Mouse (Mus musculus): ENCODE results near the gene Pot1b. TPM values are rescaled to one million over a fixed set of nuclear protein-coding genes. Genes with fewer than 3 reads are reported as not detected.
A peak's percentile ranks its signal among the peaks of the same experiment; 100 is the strongest.

Gene Pot1b
- 1 to 10 TPM; 4.4 to 4.8 TPM for total RNA-seq (2021)

- peak; percentile 98 for DNase-seq
Measured at GRCm38 (mm10) chr17:55711984-55712811, at the start of gene Pot1b. TSS of gene Pot1b (minus strand) at chr17:55712628.

DNA sequence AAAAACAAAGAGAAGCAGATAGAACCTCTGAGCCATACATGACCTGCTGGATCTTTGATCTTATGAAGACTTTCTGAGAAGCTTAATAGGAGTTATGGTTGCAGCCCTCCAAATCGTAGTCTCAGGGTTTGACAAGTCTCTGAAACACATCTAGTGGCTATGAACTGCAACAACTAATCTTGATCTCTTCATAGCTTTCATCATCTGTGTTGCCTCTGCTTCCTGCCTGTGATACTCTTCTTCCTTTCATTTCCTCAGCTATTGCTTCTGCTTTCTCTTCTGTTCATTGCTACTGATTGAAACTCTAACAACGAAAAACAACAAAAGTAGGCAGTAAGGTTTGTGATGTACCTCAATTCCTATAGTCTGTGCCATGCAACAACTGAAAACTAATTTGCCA, 38.7 kb upstream of the Pot1b start:
- no peak for DNase-seq

GRCm38 (mm10) chr17:55749786-55750185, 37.4 kb upstream of the Pot1b start, which contains the start of gene Adgre4:
TSS of gene Adgre4 (plus strand) at chr17:55749984.
- DNase-seq: no peak

- no peak for DNase-seq
Measured at GRCm38 (mm10) chr17:55736675-55737074, 24.2 kb upstream of the Pot1b start.

- DNase-seq: no peak
Measured at GRCm38 (mm10) chr17:55726193-55726592, 13.8 kb upstream of the Pot1b start.

DNA sequence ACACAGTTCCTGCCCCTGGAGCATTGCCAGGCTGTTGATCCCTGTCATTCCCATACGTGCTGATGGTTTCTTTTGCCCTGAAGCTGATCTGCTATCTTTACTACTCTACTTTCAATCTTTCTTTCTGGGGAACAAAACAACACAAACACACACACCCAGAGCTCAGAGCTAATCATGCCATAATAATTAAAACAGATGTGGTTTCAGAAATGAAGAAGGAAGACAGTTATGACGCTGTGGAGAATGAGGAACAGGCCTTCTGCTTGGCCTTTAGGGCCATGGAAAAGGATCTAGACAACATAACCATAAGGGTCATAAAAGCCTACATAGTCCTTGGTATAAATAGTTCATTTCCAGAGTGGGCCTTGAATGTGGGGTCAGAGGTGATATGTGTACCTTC, 9.8 kb upstream of the Pot1b start:
- DNase-seq: no peak

- DNase-seq: no peak
Measured at GRCm38 (mm10) chr17:55721270-55721669, 8.8 kb upstream of the Pot1b start.

DNA sequence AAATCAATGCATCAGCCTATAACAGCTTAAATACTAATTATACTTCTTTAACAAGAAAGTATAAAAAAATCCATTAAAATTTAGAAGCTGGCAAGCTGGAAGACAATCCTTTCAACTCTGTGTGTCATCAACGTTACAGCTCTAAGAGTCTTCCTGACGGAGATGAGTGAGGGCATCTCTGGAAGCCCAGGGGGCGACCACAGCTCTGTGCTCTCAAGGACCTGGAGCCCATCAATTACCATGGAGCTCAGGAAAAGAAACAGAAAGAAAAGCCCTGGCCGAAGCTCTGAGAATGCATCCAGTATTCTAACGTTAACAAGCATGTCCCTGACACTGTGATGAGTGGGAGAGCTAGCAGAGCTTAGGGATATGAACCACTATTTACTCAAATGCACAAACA, 9.6 kb downstream of the Pot1b start:
- DNase-seq: no peak

DNA sequence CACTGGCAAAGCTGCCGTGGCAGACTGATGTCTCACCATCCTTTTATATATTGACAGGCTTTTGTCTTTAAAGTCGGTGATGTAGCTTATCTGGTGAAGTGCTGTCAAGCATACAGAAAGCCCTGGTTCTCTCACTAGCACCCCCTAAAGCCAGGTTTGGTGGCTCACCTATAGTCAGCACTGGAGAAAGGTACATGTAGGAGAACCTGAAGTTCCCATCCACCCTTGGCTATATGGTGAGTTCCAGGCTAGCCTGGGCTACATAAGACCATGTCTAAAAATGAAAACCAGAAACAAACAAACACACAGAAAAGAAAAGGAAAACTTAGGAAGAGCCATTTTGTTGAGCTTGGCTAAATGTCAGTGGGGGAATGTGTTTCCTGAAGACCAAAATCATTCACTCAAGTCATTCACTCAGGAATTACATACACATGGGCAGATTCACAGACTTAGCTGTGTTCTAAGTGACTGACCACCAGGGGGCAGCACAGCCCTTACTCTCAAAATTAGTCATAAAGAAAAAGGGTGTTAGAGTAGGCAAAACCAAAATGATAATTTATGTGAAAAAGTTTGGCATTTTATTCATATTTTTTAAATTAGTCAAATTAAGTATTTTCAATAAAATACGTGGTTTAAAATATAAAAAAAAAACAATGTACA, 10.1 kb downstream of the Pot1b start:
- peak; percentile 83 for DNase-seq

DNA sequence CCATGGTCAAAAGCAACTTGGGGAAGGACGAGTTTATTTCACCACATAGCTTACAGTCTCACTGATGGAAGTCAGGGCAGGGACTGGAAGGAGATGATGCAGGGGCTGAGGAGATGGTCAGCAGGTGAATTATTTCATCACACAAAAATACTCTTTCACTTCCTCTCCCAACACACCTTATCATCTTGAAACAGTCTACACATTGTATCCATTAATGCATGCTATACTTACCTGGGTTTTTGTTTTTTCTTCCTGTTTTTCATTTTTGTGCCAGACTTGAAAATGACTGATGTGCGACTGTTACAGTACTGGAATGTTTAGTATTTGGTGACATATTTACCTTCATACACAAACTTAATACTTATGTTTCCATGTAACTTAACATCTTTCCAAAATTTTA, 13.0 kb downstream of the Pot1b start:
- no peak for DNase-seq

DNA sequence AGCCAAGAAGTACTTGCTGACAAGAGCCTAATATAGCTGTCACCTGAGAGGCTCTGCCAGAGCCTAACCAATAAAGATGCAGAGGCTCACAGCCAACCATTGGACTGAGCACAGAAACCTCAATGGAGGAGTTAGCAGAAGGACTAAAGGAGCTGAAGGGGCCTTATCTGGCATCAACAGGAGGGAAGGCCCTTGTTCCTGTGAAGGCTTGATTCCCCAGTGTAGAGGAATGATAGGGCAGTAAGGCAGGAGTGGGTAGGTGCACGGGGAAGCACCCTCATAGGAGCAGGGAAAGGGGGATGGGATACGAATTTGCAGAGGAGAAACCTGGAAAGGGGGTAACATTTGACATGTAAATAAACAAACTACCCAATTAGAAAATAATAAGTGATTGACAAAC, 51.3 kb downstream of the Pot1b start:
- no peak for DNase-seq

DNA sequence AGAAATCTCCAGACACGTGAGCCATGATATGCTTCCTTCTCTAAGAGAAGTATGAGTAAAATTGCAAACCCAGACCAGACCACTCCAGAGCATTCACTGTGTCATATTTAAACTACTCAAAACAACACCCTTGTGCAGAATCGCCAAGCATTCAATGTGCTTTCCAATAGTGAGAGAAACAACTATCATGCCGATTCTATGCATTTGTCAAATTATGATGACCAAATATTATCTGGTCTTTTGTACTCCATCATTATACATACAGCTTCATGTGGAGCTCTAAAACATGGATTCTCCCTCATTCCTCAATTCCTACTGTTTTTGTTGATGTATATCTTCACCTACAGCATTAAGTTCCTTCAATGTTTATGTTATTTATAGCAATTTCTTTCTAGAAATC, 87.3 kb downstream of the Pot1b start, which contains the start of gene Vmn2r118:
Gene Vmn2r118, minus strand, starts transcription at position 101 of the 400 bp plus-strand sequence.
- DNase-seq: no peak

Other genes with a start within 250 kb of the Pot1b start
- gene Vmn2r118, start 87.4 kb downstream of the Pot1b start, total RNA-seq (2021): not detected
- gene Adgre4, start 37.4 kb upstream of the Pot1b start, total RNA-seq (2021): under 1 TPM; 0.32 to 0.41 TPM
- 1 to 10 TPM; 5.8 TPM for gene Zfp119a, start 166.3 kb upstream of the Pot1b start, total RNA-seq (2021)
- gene Zfp959, start 179.5 kb upstream of the Pot1b start, total RNA-seq (2021): 1 to 10 TPM; 5.1 to 5.6 TPM
- 1 to 10 TPM; 3.3 to 4.0 TPM for gene Zfp119b, start 236.9 kb upstream of the Pot1b start, total RNA-seq (2021)
- gene Ebi3, start 240.0 kb upstream of the Pot1b start, total RNA-seq (2021): under 1 TPM; 0.61 to 0.71 TPM
- 10 to 100 TPM; 14.8 to 14.9 TPM for gene Yju2, start 246.5 kb upstream of the Pot1b start, total RNA-seq (2021)